Mouse (Mus musculus): ENCODE measurements at regions not wholly inside any gene's neighbourhood (a gene's known extent, or its start where the extent isn't known, plus 50 kb on each side); places are given as distances from the start of the nearest gene placed in this dataset.

DNA sequence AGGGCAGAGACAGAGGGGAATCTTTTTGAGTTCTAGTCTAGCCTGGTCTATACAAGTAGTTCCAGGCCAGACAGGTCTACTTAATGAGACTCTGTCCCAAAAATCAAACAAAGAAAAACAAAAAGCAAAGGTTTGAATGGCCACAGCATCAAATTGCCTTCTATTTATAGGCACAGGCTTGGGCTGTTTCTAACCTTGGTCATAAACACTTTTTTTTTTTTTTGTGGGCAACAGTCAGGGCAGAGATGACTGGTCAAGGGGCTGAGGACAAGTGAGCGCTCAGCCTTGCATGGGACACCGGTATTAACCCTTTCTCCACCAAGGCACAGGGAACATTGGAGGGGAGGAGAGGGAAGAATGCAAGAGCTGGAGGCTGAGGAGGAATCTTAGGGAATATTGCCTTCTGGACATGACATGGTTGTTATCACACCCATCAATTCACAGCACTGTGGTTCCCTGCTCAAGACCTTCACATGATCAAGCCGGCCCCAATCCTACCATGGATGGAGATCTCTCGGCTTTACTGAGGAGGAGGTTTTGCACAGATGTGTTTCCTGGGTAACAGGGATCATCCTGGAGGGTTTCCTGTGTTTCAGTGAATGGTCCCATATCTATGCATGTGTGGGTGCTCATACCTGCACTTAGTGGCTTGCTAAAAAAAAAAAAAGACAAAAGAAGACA, 59.8 kb upstream of the Ubash3b start:
- peaks cover 14% of the 10 kb centered on the region for H3K27me3 ChIP-seq (replicated peaks)
- H3K27ac ChIP-seq = no peak overlapping the region
- H3K4me2 ChIP-seq = no peak overlapping the region
- H3K4me3 ChIP-seq = no peak overlapping the region
- WGBS (ENCODE audit: insufficient replicate concordance) = 58% methylated on average over 4 of the region's 4 CpGs
- no peaks in the 10 kb centered on the region for H3K4me1 ChIP-seq
- no peak overlapping the region for H3K9ac ChIP-seq
- H3K9me3 ChIP-seq (replicated peaks) = no peaks in the 10 kb centered on the region
- no peak for ATAC-seq
- no peaks in the 10 kb centered on the region for H3K36me3 ChIP-seq

- Histone ChIP-seq H3K4me3 (no peak overlapping the region), H3K27ac (no peak overlapping the region), H3K4me2 (no peak overlapping the region), H3K9ac (no peak overlapping the region), H3K9me3 (replicated peaks) (no peaks in the 10 kb centered on the region), H3K27me3 (replicated peaks) (peaks cover 14% of the 10 kb centered on the region), H3K36me3 (no peaks in the 10 kb centered on the region), H3K4me1 (peaks cover 6% of the 10 kb centered on the region)
- ATAC-seq = no peak
- WGBS (ENCODE audit: insufficient replicate concordance) = 63% methylated on average over 3 of the region's 3 CpGs
Observed at GRCm38 (mm10) chr9:41220105-41220669, 58.7 kb upstream of the Ubash3b start.

- H3K27ac ChIP-seq = no peak overlapping the region
- H3K4me1 ChIP-seq = peaks cover 12% of the 10 kb centered on the region
- H3K4me3 ChIP-seq = no peak overlapping the region
- WGBS (ENCODE audit: insufficient replicate concordance) = 40% methylated on average over 6 of the region's 6 CpGs
- H3K9ac ChIP-seq = no peak overlapping the region
- no peaks in the 10 kb centered on the region for H3K36me3 ChIP-seq
- H3K4me2 ChIP-seq = no peak overlapping the region
- peaks cover 14% of the 10 kb centered on the region for H3K27me3 ChIP-seq (replicated peaks)
- no peaks in the 10 kb centered on the region for H3K9me3 ChIP-seq (replicated peaks)
- no peak for ATAC-seq
Observed at GRCm38 (mm10) chr9:41218702-41219101, 57.2 kb upstream of the Ubash3b start.

- 57% methylated on average over 3 of the region's 3 CpGs for WGBS (ENCODE audit: insufficient replicate concordance)
- Histone ChIP-seq H3K27me3 (replicated peaks) (peaks cover 14% of the 10 kb centered on the region), H3K9ac (no peak overlapping the region), H3K4me2 (no peak overlapping the region), H3K27ac (no peak overlapping the region), H3K9me3 (replicated peaks) (no peaks in the 10 kb centered on the region), H3K36me3 (no peaks in the 10 kb centered on the region), H3K4me3 (no peak overlapping the region), H3K4me1 (peaks cover 29% of the 10 kb centered on the region)
- no peak for ATAC-seq
Observed at GRCm38 (mm10) chr9:41216248-41216647, 54.8 kb upstream of the Ubash3b start.

DNA sequence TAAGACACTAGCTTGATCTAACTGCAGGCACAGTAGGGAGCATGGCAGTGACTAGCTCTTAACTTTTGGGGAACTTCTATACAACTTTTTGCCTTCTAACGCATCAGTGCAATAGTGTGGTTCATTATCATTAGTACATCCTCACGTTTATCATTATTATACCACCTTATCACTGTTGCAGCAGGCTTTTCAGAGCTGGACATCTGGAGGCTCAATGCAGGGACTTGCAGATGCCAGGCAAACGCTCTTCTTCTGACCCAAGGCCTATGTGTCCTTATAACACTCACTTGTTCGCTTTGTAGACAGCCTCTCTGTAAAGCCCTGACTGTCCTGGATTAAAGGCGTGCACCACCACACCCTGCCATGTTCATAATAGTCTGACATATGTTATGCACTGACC, 53.5 kb upstream of the Ubash3b start:
- Histone ChIP-seq H3K27me3 (replicated peaks) (peaks cover 14% of the 10 kb centered on the region), H3K4me1 (peaks cover 29% of the 10 kb centered on the region), H3K36me3 (no peaks in the 10 kb centered on the region), H3K9me3 (replicated peaks) (no peaks in the 10 kb centered on the region), H3K27ac (no peak overlapping the region), H3K4me2 (no peak overlapping the region), H3K9ac (no peak overlapping the region), H3K4me3 (no peak overlapping the region)
- ATAC-seq = peak; percentile 46; the same call in 1 of the 2 replicates
- WGBS (ENCODE audit: insufficient replicate concordance) = 35% methylated on average over 5 of the region's 5 CpGs

GRCm38 (mm10) chr9:41212943-41213529, 51.5 kb upstream of the Ubash3b start:
- H3K9me3 ChIP-seq (replicated peaks) = no peaks in the 10 kb centered on the region
- H3K4me3 ChIP-seq = peak overlapping the region; percentile 11; the same call in 1 of the 2 replicates
- H3K4me1 ChIP-seq = peaks cover 29% of the 10 kb centered on the region
- 52% methylated on average over 14 of the region's 14 CpGs for WGBS (ENCODE audit: insufficient replicate concordance)
- no peak overlapping the region for H3K9ac ChIP-seq
- no peaks in the 10 kb centered on the region for H3K36me3 ChIP-seq
- H3K27ac ChIP-seq = peak overlapping the region; percentile 16; the same call in 1 of the 2 replicates
- no peaks in the 10 kb centered on the region for H3K27me3 ChIP-seq (replicated peaks)
- H3K4me2 ChIP-seq = peak overlapping the region; percentile 49
- ATAC-seq = no peak

DNA sequence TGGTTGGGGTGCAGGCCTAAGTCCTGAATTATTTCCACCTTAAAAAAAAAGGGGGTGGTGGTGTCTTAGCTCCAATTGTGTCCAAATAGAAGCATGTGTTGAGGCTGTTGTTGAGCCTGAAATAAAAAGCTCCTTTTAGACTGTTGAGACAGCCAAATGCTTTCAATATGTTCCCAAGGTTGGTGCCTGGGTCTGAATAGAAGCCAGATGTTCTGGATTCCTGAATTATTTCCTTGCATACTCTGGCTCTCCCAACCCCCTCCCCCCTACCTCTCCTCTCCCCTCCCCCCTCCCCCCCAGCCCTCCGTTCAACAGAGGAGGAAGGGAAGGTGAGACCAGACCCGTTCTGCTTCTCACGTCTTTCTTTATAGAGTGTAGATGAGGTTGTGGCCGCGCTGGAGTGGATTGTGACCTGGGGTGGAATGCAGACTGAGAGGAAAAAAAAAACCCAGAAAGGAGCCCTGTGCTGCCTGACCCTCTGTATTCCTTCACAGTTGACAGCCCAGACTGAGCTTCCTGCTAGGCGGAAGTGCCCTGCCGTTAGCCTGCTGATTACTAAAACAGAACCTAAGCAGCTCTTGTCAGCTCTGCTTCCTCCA, 50.9 kb upstream of the Ubash3b start:
- Histone ChIP-seq H3K4me3 (peak overlapping the region; percentile 11; the same call in 1 of the 2 replicates), H3K9ac (0 out of 2 replicates have a peak overlapping the region, but pooled peaks have one; percentile 1), H3K27me3 (replicated peaks) (no peaks in the 10 kb centered on the region), H3K27ac (peak overlapping the region; percentile 16; the same call in 1 of the 2 replicates), H3K9me3 (replicated peaks) (no peaks in the 10 kb centered on the region), H3K4me2 (peak overlapping the region; percentile 49), H3K4me1 (peaks cover 29% of the 10 kb centered on the region), H3K36me3 (no peaks in the 10 kb centered on the region)
- WGBS (ENCODE audit: insufficient replicate concordance) = 2% methylated on average over 6 of the region's 7 CpGs
- no peak for ATAC-seq

DNA sequence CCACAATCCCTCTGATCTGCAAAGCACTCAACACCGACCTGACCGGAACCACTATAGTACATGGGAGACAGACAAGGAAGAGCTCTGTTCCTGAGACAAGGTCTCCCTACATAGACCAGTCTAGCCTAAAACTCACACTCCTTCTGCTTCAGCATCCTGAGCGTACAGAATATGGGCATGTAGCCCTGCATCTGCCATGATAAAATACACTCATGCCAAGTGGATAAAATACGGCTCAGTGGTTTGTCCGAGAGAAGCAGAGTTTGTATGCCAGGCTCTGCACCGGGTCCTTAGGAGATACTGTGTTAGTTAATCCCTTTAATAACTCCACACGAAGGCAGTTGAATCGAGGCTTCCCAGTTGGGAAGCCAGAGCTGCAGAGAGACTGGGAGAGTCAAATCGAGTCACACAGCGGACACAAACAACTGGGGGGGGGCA, 50.4 kb upstream of the Ubash3b start:
- Histone ChIP-seq H3K4me1 (peaks cover 32% of the 10 kb centered on the region), H3K4me2 (peak overlapping the region; percentile 49), H3K9me3 (replicated peaks) (no peaks in the 10 kb centered on the region), H3K9ac (no peak overlapping the region), H3K27me3 (replicated peaks) (no peaks in the 10 kb centered on the region), H3K4me3 (no peak overlapping the region), H3K27ac (peak overlapping the region; percentile 16; the same call in 1 of the 2 replicates), H3K36me3 (no peaks in the 10 kb centered on the region)
- ATAC-seq = no peak
- 60% methylated on average over 10 of the region's 10 CpGs for WGBS (ENCODE audit: insufficient replicate concordance)

MicroRNAs encoded in the stretch of these regions (microRNA counts, 519-probe panel; counts per million panel counts)
- 4,620 counts per million, percentile 82 among the panel's probes with 10 or more counts for microRNA mmu-miR-100
- microRNA mmu-miR-125b-3p = 582 counts per million, percentile 70 among the panel's probes with 10 or more counts

Small RNA genes lying in the stretch of these regions (microRNA-seq; reads per million reads assigned to microRNA genes)
- gene Mir100 (7,299 reads per million, percentile 91 among the genes with 10 or more reads in this experiment), gene Mir125b-1 (479 reads per million, percentile 66 among the genes with 10 or more reads in this experiment), gene Mirlet7a-2 (86.8 reads per million, percentile 46 among the genes with 10 or more reads in this experiment)

Data from liver, embryonic 12.5 days (tissue).